Mouse (Mus musculus) spleen, adult 12 weeks (tissue): ENCODE results near the gene Vmn2r66.

Experiments used
- DNase-seq: peaks from one replicate; pipeline ENCODE4 v3.0.0; 2022; ENCODE audit warnings: low spot score

The Vmn2r66 gene

DNA sequence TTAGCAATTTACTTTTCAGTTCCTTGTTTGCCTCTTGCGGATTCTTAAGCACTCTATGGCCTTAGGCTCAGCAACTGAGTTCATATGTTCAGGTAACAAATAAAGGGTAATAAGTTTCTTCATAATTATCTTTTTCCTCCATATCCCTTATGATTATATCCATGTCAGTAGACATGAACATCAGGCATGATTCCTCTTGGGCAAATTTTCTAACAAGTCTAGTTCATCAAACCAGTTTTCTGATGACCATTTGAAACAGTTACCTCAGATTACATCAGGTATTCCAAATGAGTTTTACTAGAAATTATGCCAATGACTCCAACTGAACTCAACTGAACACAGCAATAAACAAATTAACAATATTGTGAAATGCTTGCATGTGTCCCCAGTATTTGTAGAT, at the start of gene Vmn2r66:
Gene Vmn2r66, minus strand, starts transcription at position 101 of the 400 bp plus-strand sequence.
- no peak for DNase-seq

DNA sequence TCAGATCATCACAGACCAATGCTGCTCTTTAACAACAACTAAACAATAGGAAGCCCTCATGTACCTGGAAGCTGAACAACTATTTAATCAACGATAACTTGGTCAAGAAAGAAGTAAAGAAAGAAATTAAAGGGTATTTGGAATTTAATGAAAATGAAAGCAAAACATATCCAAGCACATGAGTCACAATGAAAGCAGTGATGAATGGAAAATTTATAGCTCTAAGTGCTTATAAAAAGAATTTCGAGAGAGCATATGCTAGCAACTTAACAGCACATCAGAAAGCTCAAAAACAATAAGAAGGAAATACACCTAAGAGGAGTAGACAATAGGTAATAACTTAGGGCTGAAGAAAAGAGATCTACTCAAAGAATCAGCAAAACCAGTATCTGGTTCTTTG, 15.4 kb downstream of the Vmn2r66 start:
- no peak for DNase-seq

DNA sequence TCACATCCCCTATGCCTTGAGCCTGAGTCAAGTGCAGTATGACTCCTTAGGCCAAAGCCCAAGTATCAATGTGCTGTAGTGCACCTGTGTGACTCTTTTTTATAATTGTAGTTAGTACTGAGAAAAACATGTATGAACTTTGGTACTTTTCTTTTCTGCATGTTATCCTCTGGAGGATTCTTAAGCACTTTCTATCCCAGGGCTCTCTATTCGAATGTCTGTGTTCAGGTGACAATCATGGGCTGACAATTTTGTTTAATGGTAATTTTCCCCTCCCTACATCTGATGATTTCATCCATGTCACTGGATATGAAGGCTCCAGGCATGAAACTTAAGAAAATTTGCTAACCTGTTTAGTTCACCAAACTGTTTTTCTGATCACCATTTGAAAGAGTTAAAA, 48.1 kb downstream of the Vmn2r66 start, which contains the start of gene Vmn2r65:
Gene Vmn2r65, minus strand, starts transcription at position 101 of the 400 bp plus-strand sequence.
- no peak for DNase-seq
